Mouse (Mus musculus) testis, adult 2 months (tissue): ENCODE measurements around the gene Tulp4.
A peak's percentile ranks its signal among the peaks of the same experiment; 100 is the strongest.

ENCODE experiments used
- CTCF ChIP-seq: fragments of 200-500 bp; IDR thresholded peaks from 2 replicates; pipeline ENCODE4 v1.5.1; 2012; ENCODE audit warnings: low read depth, mild to moderate bottlenecking, inconsistent platforms, low read length, moderate library complexity; ENCODE audit not compliant: control insufficient read depth, insufficient read depth, insufficient replicate concordance
- POLR2A ChIP-seq: fragments of 200-500 bp; IDR thresholded peaks from 2 replicates; pipeline ENCODE4 v1.6.1; 2012; ENCODE audit warnings: low read depth, mild to moderate bottlenecking, inconsistent platforms, low read length, moderate library complexity; ENCODE audit not compliant: control insufficient read depth

DNA sequence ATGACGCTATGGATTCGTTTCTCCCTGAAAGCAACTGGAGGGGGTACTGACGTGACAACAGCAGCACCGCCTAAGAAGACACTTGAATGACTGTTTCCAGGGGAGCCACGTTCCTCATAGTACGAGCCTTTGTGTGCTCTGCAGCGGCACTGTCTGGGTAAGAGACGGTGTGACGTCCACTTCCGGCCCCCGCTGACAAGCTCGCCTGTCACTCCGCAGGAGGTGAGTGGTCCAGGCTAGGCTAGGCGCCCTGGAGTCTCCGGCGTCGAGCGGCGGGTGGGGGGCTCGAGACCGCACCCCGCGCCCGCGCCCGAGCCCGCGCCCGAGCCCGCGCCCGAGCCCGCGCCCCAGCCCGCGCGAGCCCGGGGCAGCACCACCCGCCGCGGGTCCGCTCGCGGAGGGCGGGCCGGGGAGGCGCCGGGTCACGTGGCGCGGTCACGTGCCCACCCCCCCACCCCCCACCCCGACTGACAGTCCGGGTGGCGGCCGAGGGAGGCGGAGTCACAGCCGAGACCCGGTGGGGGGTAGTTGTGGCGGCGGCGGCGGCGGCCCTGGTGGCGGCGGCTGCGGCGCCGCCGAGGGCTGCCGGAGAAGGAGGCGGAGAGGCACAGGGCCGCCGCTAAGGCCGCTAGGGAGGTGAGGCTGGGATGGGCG is at the start of gene Tulp4:
- no peak for TF ChIP-seq CTCF
- peak; percentile 76 for TF ChIP-seq POLR2A
